Mouse (Mus musculus): ENCODE measurements around the gene Ociad1.

GRCm38 (mm10) chr5:73284046-73284445 is 8.5 kb upstream of the Ociad1 start:
- no peak for TF ChIP-seq CTCF (IDR thresholded peaks at IDR 0.05; ENCODE audit: extremely low read depth, insufficient read length, insufficient replicate concordance, low read depth, low read length)
- TF ChIP-seq POLR2A (IDR thresholded peaks at IDR 0.05; ENCODE audit: low read depth, low read length) = no peak
